Mouse (Mus musculus): ENCODE measurements at regions not wholly inside any gene's neighbourhood (a gene's known extent, or its start where the extent isn't known, plus 50 kb on each side); places are given as distances from the start of the nearest gene placed in this dataset.
"Not testable (repeated sequence)": the region's sequence is repeated elsewhere in the genome, so short reads cannot be mapped to it uniquely, and the experiment has no call there.

DNA sequence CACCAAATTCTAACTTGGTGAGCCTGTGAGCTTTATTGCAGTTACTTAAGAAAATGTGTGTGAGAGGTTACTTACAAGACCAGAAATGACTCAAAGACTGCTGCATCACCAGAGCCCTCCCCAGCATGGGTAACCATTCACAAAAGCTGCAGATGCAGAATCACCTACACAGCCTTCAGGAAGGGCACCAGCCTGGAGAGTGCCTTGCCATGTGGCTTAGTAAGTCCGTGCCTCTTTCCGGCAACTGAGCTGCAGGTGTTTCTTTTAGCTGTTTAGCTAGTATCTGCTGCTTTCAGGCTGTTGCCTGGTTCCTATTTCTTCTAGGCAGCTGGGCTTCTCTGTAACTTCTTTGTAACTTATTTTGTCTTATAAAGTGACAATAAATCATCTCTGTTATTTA is 213.2 kb upstream of the Stxbp6 start:
- H3K27ac ChIP-seq (replicated peaks), result no peak overlapping the region
- no peaks in the 10 kb centered on the region for H3K9me3 ChIP-seq
- H3K4me1 ChIP-seq (replicated peaks), result no peaks in the 10 kb centered on the region
- no peak for ATAC-seq (ENCODE audit: low FRiP score, low read depth)
- H3K9ac ChIP-seq, result no peak overlapping the region
- no peaks in the 10 kb centered on the region for H3K27me3 ChIP-seq
- no peak overlapping the region for H3K4me3 ChIP-seq
- no peak overlapping the region for H3K4me2 ChIP-seq
- no peaks in the 10 kb centered on the region for H3K36me3 ChIP-seq
- WGBS, result 81% methylated on average over 2 of the region's 2 CpGs

DNA sequence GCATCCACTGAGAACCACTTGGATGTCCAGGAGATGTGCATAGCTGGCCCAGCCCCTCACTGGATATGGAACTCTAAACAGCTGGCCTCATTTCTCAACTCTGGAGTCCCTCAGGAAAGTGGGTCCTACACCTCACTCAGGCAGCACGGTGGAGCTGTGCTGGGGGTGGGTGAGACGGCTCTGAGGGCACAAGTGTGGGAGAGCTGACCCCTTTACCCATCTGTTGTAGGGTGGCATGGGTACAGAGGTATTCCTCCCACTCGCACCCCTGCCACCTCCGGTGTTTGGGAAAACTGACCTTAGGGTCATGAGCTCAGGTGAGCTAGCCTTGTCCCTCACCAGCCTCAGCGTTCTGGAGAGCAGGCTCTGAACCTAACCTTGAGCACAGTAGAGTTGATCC is 181.8 kb upstream of the Stxbp6 start:
- Histone ChIP-seq H3K4me2 (no peak overlapping the region), H3K36me3 (no peaks in the 10 kb centered on the region), H3K27ac (replicated peaks) (no peak overlapping the region), H3K4me1 (replicated peaks) (no peaks in the 10 kb centered on the region), H3K9me3 (no peaks in the 10 kb centered on the region), H3K4me3 (no peak overlapping the region), H3K9ac (no peak overlapping the region), H3K27me3 (no peaks in the 10 kb centered on the region)
- no peak; the same call in 1 of the 2 replicates for ATAC-seq (ENCODE audit: low FRiP score, low read depth)
- 92% methylated on average over 5 of the region's 5 CpGs for WGBS

DNA sequence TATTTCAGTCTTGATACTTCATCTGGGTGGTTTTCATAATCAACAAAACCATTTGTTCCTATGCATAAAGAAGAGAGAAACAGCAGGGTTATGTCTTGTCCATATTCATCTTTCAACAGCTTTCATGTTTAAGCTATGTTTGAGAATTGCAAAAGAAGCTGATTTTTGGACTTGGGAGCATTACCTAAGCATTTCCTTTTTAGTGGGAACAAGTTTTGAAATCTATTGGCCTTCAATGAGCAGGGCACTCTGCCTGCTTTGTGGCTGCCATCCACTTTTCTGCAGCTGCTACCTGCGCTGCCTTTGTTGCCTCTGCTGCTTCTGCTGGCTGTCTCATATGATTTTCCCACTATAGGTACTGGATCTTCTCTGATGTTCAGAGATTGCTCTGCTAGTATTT is 136.6 kb upstream of the Stxbp6 start:
- WGBS, result 97% methylated on average over 1 of the region's 1 CpGs
- ATAC-seq (ENCODE audit: low FRiP score, low read depth), result no peak
- H3K9ac ChIP-seq, result no peak overlapping the region
- no peak overlapping the region for H3K4me3 ChIP-seq
- no peaks in the 10 kb centered on the region for H3K4me1 ChIP-seq (replicated peaks)
- no peaks in the 10 kb centered on the region for H3K9me3 ChIP-seq
- H3K27me3 ChIP-seq, result no peaks in the 10 kb centered on the region
- H3K27ac ChIP-seq (replicated peaks), result no peak overlapping the region
- no peaks in the 10 kb centered on the region for H3K36me3 ChIP-seq
- H3K4me2 ChIP-seq, result no peak overlapping the region

DNA sequence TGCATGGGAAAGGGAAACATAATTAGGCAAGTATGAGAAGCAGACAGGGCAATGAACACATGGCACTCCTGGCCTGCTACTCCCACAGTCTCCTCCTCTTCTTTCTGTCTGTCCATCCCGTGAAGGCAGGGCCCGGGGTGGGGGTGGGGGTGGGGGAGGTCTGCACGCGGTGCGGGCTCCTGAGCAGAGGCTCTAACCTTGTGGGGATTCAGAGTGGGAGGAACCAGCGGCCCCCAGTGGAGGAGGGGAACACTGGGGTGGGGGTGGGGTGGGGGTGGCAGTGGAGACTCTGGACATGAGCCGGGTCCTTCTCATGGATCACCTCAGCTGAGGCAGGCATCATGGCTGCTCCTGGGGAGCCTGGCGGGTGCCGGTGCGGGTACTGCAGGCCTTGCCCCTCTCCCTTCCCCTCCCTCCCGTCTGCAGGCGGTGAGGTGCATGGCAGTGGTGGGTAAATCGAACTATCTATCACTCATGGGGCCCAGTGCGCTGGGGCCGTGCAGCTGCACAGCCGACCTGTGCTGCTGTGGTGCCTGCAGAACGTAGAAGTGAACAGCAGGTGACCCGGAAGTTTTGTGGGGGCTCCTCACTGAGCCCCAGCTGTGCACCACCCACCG is 120.9 kb upstream of the Stxbp6 start:
- WGBS, result 74% methylated on average over 15 of the region's 19 CpGs
- Histone ChIP-seq H3K9me3 (no peaks in the 10 kb centered on the region), H3K27ac (replicated peaks) (no peak overlapping the region), H3K4me3 (no peak overlapping the region), H3K4me2 (no peak overlapping the region), H3K4me1 (replicated peaks) (no peaks in the 10 kb centered on the region), H3K36me3 (no peaks in the 10 kb centered on the region), H3K9ac (no peak overlapping the region), H3K27me3 (no peaks in the 10 kb centered on the region)
- no peak for ATAC-seq (ENCODE audit: low FRiP score, low read depth)

DNA sequence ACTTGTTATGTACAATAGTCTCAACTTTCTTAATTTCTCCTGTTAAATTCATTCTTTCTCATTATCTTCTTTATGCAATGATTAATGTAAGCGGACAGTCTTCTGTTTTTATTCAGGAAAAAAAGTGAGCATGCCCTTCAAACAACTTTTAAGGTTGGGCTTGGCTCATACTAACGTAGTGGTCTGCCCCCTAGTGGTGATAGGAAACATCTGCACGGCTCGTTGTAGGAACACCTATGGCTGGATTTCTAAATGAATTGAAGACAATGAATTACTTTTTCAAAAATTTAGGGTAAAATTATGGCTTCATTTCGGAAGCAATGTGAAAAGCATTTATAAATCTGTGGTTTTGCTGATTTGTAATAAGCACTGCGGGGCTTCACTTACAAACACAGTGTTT is 112.6 kb upstream of the Stxbp6 start:
- 16% methylated on average over 6 of the region's 6 CpGs for WGBS
- Histone ChIP-seq H3K27me3 (no peaks in the 10 kb centered on the region), H3K4me3 (no peak overlapping the region), H3K9me3 (no peaks in the 10 kb centered on the region), H3K27ac (replicated peaks) (no peak overlapping the region), H3K9ac (no peak overlapping the region), H3K4me1 (replicated peaks) (no peaks in the 10 kb centered on the region), H3K4me2 (no peak overlapping the region), H3K36me3 (no peaks in the 10 kb centered on the region)
- ATAC-seq (ENCODE audit: low FRiP score, low read depth), result no peak

DNA sequence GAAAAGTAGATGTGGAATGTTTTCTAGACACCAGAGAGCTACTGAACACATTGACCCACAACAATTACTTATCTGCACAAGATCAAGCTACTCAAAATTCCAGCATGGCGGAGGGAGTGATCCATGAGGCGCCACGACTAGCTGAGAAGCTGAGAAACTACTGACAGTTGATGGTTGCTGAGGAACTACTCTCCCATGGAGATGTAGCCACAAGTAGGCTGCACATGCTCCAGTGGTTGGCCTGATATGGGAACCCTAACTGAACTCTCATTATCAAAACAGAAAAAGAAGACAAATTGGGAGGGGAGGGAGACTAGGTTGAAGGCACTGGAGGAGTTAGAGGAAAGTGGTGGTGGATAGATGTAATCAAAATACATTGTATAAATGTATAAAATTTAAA is 110.0 kb upstream of the Stxbp6 start:
- no peaks in the 10 kb centered on the region for H3K36me3 ChIP-seq
- no peaks in the 10 kb centered on the region for H3K4me1 ChIP-seq (replicated peaks)
- no peak overlapping the region for H3K4me3 ChIP-seq
- H3K9ac ChIP-seq, result no peak overlapping the region
- no peaks in the 10 kb centered on the region for H3K9me3 ChIP-seq
- ATAC-seq (ENCODE audit: low FRiP score, low read depth), result no peak
- 88% methylated on average over 3 of the region's 3 CpGs for WGBS
- H3K27ac ChIP-seq (replicated peaks), result no peak overlapping the region
- no peaks in the 10 kb centered on the region for H3K27me3 ChIP-seq
- no peak overlapping the region for H3K4me2 ChIP-seq

DNA sequence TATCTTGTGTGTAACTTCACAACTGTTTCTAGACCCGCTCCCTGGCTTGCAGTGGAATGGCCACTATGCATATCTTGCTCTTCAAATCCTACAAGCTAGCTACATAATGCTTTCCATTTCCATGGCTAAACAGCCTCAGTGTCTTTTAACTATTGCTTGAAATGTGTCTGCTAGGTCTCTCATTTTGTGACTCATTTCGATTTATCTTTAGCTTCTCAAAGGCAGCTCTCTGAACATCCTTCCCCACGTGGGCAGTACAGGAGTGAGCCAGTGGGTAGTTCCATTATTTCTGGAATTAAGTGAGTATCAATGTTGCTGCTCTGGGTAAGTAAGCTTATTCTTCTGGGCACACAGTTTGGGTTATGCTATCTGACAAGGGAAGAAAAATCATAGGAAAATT is 102.9 kb upstream of the Stxbp6 start:
- no peak overlapping the region for H3K27ac ChIP-seq (replicated peaks)

DNA sequence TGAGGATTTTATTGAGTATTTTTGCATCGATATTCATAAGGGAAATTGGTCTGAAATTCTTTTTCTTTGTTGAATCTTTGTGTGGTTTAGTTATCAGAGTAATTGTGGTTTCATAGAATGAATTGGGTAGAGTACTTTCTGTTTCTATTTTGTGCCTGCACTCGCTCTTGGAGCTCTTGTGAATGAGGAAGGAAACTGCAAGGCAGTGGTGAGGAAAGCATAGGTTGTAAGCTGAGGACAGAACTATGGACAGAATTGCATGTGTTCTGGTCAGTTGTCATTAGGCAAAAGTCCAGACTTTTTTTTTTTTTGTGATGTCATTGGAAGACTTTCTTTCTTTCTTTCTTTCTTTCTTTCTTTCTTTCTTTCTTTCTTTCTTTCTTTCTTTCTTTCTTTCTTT is 100.8 kb upstream of the Stxbp6 start:
- not testable (repeated sequence) for ATAC-seq (ENCODE audit: low FRiP score, low read depth); H3K4me1 ChIP-seq (replicated peaks); H3K4me2 ChIP-seq; H3K9me3 ChIP-seq; H3K4me3 ChIP-seq; H3K27me3 ChIP-seq; H3K9ac ChIP-seq; H3K36me3 ChIP-seq; H3K27ac ChIP-seq (replicated peaks)
- 93% methylated on average over 2 of the region's 2 CpGs for WGBS

More for the DNA sequence above, 102.9 kb upstream of the Stxbp6 start:
- Histone ChIP-seq H3K4me1 (replicated peaks) (no peaks in the 10 kb centered on the region), H3K9ac (no peak overlapping the region), H3K4me2 (no peak overlapping the region), H3K9me3 (no peaks in the 10 kb centered on the region), H3K4me3 (no peak overlapping the region), H3K36me3 (no peaks in the 10 kb centered on the region), H3K27me3 (no peaks in the 10 kb centered on the region)
- ATAC-seq (ENCODE audit: low FRiP score, low read depth), result no peak
- WGBS, result 84% methylated on average over 3 of the region's 3 CpGs

DNA sequence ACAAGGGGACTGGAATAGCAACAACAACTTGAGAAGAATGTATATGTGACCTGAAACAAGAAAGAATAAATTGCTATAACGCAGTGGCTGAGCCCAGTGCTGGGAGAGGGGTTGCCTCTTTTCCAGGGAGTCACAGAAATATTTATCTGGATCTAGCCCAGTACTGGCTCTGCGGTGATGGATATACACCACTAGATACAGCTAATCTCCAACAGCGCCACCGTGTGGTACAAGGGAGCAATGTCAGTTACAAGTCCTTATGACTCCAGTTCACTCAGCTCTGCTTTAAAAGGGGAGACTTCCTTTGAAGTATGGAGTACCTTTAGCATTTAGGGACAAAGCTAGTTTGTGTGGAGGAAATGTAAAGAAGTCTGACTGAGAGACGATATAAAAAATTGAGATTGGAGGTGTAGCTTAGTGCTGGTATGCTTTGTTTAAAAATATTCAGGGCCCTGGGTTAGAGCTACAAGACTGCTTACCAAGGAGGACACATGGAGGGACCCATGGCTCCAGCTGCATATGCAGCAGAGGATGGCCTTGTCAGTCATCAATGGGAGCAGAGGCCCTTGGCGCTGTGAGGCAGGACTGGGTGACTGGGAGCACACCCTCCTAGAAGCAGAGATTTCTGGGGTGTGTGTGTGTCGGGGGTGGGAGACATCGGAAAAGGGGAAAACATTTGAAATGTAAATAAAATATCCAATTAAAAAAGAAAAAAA is 97.6 kb upstream of the Stxbp6 start:
- H3K4me1 ChIP-seq (replicated peaks), result no peaks in the 10 kb centered on the region
- H3K9me3 ChIP-seq, result no peaks in the 10 kb centered on the region
- no peaks in the 10 kb centered on the region for H3K36me3 ChIP-seq
- peak; percentile 87 for ATAC-seq (ENCODE audit: low FRiP score, low read depth)
- no peaks in the 10 kb centered on the region for H3K27me3 ChIP-seq
- no peak overlapping the region for H3K4me2 ChIP-seq
- H3K4me3 ChIP-seq, result no peak overlapping the region
- WGBS, result 37% methylated on average over 8 of the region's 8 CpGs
- H3K9ac ChIP-seq, result no peak overlapping the region
- no peak overlapping the region for H3K27ac ChIP-seq (replicated peaks)

DNA sequence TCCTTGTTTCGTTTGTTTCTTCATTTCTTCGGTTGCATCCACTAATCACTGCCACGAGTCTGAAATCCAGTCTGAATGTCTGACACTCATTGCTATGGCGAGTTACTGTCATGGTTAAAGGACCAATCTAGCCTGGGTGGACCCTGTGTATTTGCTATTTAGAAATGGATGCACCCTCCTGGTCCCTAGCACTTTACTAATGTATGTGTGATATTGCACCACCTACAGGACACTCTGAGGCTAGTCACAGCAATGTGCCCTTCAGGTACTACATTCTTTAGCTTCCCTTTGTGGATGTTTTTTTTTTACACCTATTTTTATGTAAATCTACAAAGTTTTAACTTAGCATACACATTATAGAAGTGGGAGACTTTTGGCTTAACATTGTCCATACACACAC is 87.5 kb upstream of the Stxbp6 start:
- ATAC-seq (ENCODE audit: low FRiP score, low read depth), result no peak
- WGBS, result 67% methylated on average over 4 of the region's 4 CpGs
- no peaks in the 10 kb centered on the region for H3K27me3 ChIP-seq
- H3K9me3 ChIP-seq, result no peaks in the 10 kb centered on the region
- no peak overlapping the region for H3K4me2 ChIP-seq
- no peak overlapping the region for H3K4me3 ChIP-seq
- H3K36me3 ChIP-seq, result no peaks in the 10 kb centered on the region
- H3K4me1 ChIP-seq (replicated peaks), result 0 out of 2 replicates have a peak, but pooled peaks cover 3% of the 10 kb centered on the region
- H3K9ac ChIP-seq, result no peak overlapping the region
- H3K27ac ChIP-seq (replicated peaks), result no peak overlapping the region

DNA sequence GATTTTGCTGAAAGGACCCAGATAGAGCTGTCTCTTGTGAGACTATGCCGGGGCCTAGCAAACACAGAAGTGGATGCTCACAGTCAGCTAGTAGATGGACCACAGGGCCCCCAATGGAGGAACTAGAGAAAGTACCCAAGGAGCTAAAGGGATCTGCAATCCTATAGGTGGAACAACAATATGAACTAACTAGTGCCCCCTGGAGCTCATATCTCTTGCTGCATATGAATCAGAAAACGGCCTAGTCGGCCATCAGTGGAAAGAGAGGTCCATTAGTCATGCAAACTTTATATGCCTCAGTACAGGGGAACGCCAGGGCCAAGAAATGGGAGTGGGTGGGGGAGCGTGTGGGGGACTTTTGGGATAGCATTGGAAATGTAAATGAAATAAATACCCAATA is 87.1 kb upstream of the Stxbp6 start:
- H3K4me3 ChIP-seq; H3K36me3 ChIP-seq; H3K9ac ChIP-seq; ATAC-seq (ENCODE audit: low FRiP score, low read depth); H3K9me3 ChIP-seq; H3K27me3 ChIP-seq; H3K27ac ChIP-seq (replicated peaks); H3K4me1 ChIP-seq (replicated peaks); H3K4me2 ChIP-seq: not testable (repeated sequence)
- whole genome bisulfite sequencing, result 83% methylated on average over 5 of the region's 5 CpGs

DNA sequence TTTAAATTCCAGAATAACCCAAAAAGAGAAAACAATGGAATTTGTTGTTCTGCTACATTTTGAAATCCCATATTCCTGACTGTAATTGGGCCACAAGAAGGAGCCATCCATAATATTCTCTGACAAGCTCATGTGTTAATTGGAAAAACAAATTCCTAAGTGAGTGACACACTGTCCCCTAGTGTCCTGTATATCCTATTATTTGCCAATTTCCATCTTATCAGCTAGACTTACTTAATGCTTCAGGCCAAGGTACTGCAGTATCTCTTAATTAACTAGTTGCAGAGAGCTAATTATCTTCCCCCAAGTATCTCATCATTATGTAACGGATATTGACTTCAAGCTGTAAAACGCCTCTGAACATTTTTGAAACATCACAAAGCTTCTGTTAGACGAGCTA is 84.5 kb upstream of the Stxbp6 start:
- Histone ChIP-seq H3K4me1 (replicated peaks) (0 out of 2 replicates have a peak, but pooled peaks cover 3% of the 10 kb centered on the region), H3K9me3 (no peaks in the 10 kb centered on the region), H3K27ac (replicated peaks) (no peak overlapping the region), H3K4me2 (no peak overlapping the region), H3K4me3 (no peak overlapping the region), H3K27me3 (no peaks in the 10 kb centered on the region), H3K36me3 (no peaks in the 10 kb centered on the region), H3K9ac (no peak overlapping the region)
- 59% methylated on average over 3 of the region's 3 CpGs for WGBS
- peak; percentile 65; the same call in 1 of the 2 replicates for ATAC-seq (ENCODE audit: low FRiP score, low read depth)
